Mouse (Mus musculus) lung, postnatal 0 days (tissue): ENCODE data around the gene Gm20388. TPM values are rescaled to one million over a fixed set of nuclear protein-coding genes. Genes with fewer than 3 reads are reported as not detected.

Source experiments
- ATAC-seq: fragments of 200-750 bp; cut with Nextera tagmentation; 2 replicates; pipeline ENCODE4 v1.8.0; 2017; ENCODE audit warnings: moderate library complexity
- DNase-seq: peaks from one replicate; pipeline ENCODE4 v3.0.0-alpha.2; 2016; ENCODE audit warnings: low spot score
- H3K27ac ChIP-seq: fragments of 300-500 bp; sonication (generic); 2 replicates; pipeline ENCODE4 v1.5.1; 2014; ENCODE audit warnings: antibody characterized with exemption, mild to moderate bottlenecking, low read length, mixed read lengths
- H3K27me3 ChIP-seq: fragments of 300-500 bp; sonication (generic); replicated peaks from 2 replicates; pipeline ENCODE4 v1.6.1; 2014; ENCODE audit warnings: low read length, mixed read lengths; ENCODE audit not compliant: insufficient read depth
- H3K36me3 ChIP-seq: fragments of 300-500 bp; sonication (generic); 2 replicates; pipeline ENCODE4 v1.6.1; 2014; ENCODE audit warnings: low read length, mixed read lengths; ENCODE audit not compliant: insufficient read depth
- H3K4me1 ChIP-seq: fragments of 300-500 bp; sonication (generic); 2 replicates; pipeline ENCODE4 v1.6.1; 2014; ENCODE audit warnings: antibody characterized with exemption, low read depth, low read length, mixed read lengths; ENCODE audit not compliant: insufficient read depth
- H3K4me2 ChIP-seq: fragments of 300-500 bp; sonication (generic); replicated peaks from 2 replicates; pipeline ENCODE4 v1.6.1; 2014; ENCODE audit warnings: low read depth, mild to moderate bottlenecking, low read length, moderate library complexity, mixed read lengths
- H3K4me3 ChIP-seq: fragments of 300-500 bp; sonication (generic); 2 replicates; pipeline ENCODE4 v1.5.1; 2014; ENCODE audit warnings: low read depth, low read length
- H3K9ac ChIP-seq: fragments of 300-500 bp; sonication (generic); replicated peaks from 2 replicates; pipeline ENCODE4 v1.6.1; 2014; ENCODE audit warnings: low read depth, mild to moderate bottlenecking
- H3K9me3 ChIP-seq: fragments of 300-500 bp; sonication (generic); 2 replicates; pipeline ENCODE4 v1.6.1; 2016; ENCODE audit warnings: low read length, mixed read lengths
- CTCF ChIP-seq: IDR thresholded peaks from 2 replicates; pipeline ENCODE4 v1.5.1; 2016; ENCODE audit warnings: antibody characterized with exemption, mild to moderate bottlenecking
- EP300 ChIP-seq: IDR thresholded peaks from 2 replicates; pipeline ENCODE4 v1.6.1; 2016; ENCODE audit warnings: antibody characterized with exemption, mild to moderate bottlenecking, control low read depth
- WGBS: fragments of 180-500 bp; shearing (Covaris S2); extraction: QIAGEN DNeasy Blood & Tissue Kit; methylation state at CpG from one replicate; pipeline ENCODE4 v1.1.7; 2014; 5-methylcytosine and 5-hydroxymethylcytosine counted together
- polyA plus RNA-seq: library from polyadenylated mRNA; unstranded; fragments of >200 nt; fragmentation: Nextera tagmentation; extraction: Ambion mirVana; gene quantifications from 2 replicates; pipeline ENCODE4 v1.2.1, GENCODE M21; 2015

Gm20388 gene
- polyA plus RNA-seq, 1 experiment from 2014 or later: not detected

- no peak overlapping the region for H3K4me2 ChIP-seq
- H3K4me1 ChIP-seq: no peaks in the 10 kb centered on the region
- H3K4me3 ChIP-seq: no peak overlapping the region
- no peaks in the 10 kb centered on the region for H3K9me3 ChIP-seq
- no peak overlapping the region for H3K27ac ChIP-seq
- no peak for TF ChIP-seq EP300
- H3K27me3 ChIP-seq: no peaks in the 10 kb centered on the region
- no peak for DNase-seq
- no peak overlapping the region for H3K9ac ChIP-seq
- ATAC-seq: no peak
- WGBS: 90% methylated on average over 5 of the region's 5 CpGs
- H3K36me3 ChIP-seq: no peaks in the 10 kb centered on the region
Measured at GRCm38 (mm10) chr8:124090473-124090872, 4179.8 kb downstream of the Gm20388 start.

GRCm38 (mm10) chr8:124098953-124099622, 4188.4 kb downstream of the Gm20388 start:
- ATAC-seq: no peak
- Histone ChIP-seq H3K4me1 (no peaks in the 10 kb centered on the region), H3K9me3 (no peaks in the 10 kb centered on the region; the same call in 1 of the 2 replicates), H3K4me3 (no peak overlapping the region), H3K27me3 (no peaks in the 10 kb centered on the region), H3K27ac (no peak overlapping the region), H3K9ac (no peak overlapping the region), H3K4me2 (no peak overlapping the region), H3K36me3 (no peaks in the 10 kb centered on the region)
- WGBS: 31% methylated on average over 11 of the region's 11 CpGs
- TF ChIP-seq CTCF (no peak), EP300 (no peak)
- no peak for DNase-seq

GRCm38 (mm10) chr8:124099623-124099965, 4189.0 kb downstream of the Gm20388 start:
- whole genome bisulfite sequencing: 54% methylated on average over 6 of the region's 6 CpGs
- no peaks in the 10 kb centered on the region for H3K27me3 ChIP-seq

GRCm38 (mm10) chr8:124105869-124106268, 4195.2 kb downstream of the Gm20388 start:
- TF ChIP-seq CTCF: no peak
- no peak for TF ChIP-seq EP300
- H3K4me2 ChIP-seq: no peak overlapping the region
- H3K27me3 ChIP-seq: no peaks in the 10 kb centered on the region
- H3K27ac ChIP-seq: no peak overlapping the region
- WGBS: 54% methylated on average over 6 of the region's 6 CpGs
- no peaks in the 10 kb centered on the region for H3K4me1 ChIP-seq
- no peaks in the 10 kb centered on the region for H3K36me3 ChIP-seq
- H3K9ac ChIP-seq: no peak overlapping the region
- no peak for ATAC-seq
- peak; percentile 15 for DNase-seq
- no peak overlapping the region for H3K4me3 ChIP-seq
- H3K9me3 ChIP-seq: no peaks in the 10 kb centered on the region

More at GRCm38 (mm10) chr8:124099623-124099965, 4189.0 kb downstream of the Gm20388 start:
- H3K4me3 ChIP-seq: no peak overlapping the region
- H3K9ac ChIP-seq: no peak overlapping the region
- no peak overlapping the region for H3K4me2 ChIP-seq
- H3K4me1 ChIP-seq: no peaks in the 10 kb centered on the region
- ATAC-seq: no peak
- no peaks in the 10 kb centered on the region; the same call in 1 of the 2 replicates for H3K9me3 ChIP-seq
- DNase-seq: no peak
- H3K27ac ChIP-seq: no peak overlapping the region
- no peaks in the 10 kb centered on the region for H3K36me3 ChIP-seq
- no peak for TF ChIP-seq EP300

- H3K27me3 ChIP-seq: no peaks in the 10 kb centered on the region
- H3K27ac ChIP-seq: peak overlapping the region; percentile 47; the same call in 1 of the 2 replicates
- no peaks in the 10 kb centered on the region for H3K9me3 ChIP-seq
- no peaks in the 10 kb centered on the region for H3K36me3 ChIP-seq
- no peak overlapping the region for H3K4me3 ChIP-seq
- no peaks in the 10 kb centered on the region for H3K4me1 ChIP-seq
- peak; percentile 87 for DNase-seq
- peak; percentile 86 for ATAC-seq
- no peak overlapping the region for H3K4me2 ChIP-seq
- 63% methylated on average over 7 of the region's 7 CpGs for WGBS
- H3K9ac ChIP-seq: no peak overlapping the region
- TF ChIP-seq EP300 (peak; percentile 58; the same call in 1 of the 2 replicates), CTCF (no peak)
Measured at GRCm38 (mm10) chr8:124106328-124107195, 4195.9 kb downstream of the Gm20388 start.

- H3K9ac ChIP-seq: no peak overlapping the region
- TF ChIP-seq EP300 (no peak), CTCF (no peak)
- 47% methylated on average over 10 of the region's 10 CpGs for WGBS
- no peaks in the 10 kb centered on the region for H3K27me3 ChIP-seq
- no peak overlapping the region for H3K27ac ChIP-seq
- H3K4me1 ChIP-seq: no peaks in the 10 kb centered on the region
- H3K4me3 ChIP-seq: no peak overlapping the region
- no peak overlapping the region for H3K4me2 ChIP-seq
- ATAC-seq: peak; percentile 68
- no peaks in the 10 kb centered on the region for H3K36me3 ChIP-seq
- peak; percentile 78 for DNase-seq
- H3K9me3 ChIP-seq: no peaks in the 10 kb centered on the region
Measured at GRCm38 (mm10) chr8:124113108-124113507, 4202.5 kb downstream of the Gm20388 start.
